Comparison of ENCODE assay signal across 11 mouse cellular contexts in genomic region chr16:18400028-18400427, GRCm38 (mm10). TPM values are rescaled to one million over a fixed set of nuclear protein-coding genes. Genes with fewer than 3 reads are reported as not detected.
DNase-seq lines count a peak whose midpoint lies in the region; ATAC-seq and TF ChIP-seq lines count a peak whose summit lies in the region.
"Had no signal": no experiment of that assay in that cellular context is flagged by ENCODE, and none has a peak within 500 bp of the region (broad histone marks: within the 10 kb centered on the region; RNA-seq: fewer than 3 reads in every experiment).

No protein-coding gene starts in this region.

- no peaks in the 10 kb centered on the region for H3K27me3 ChIP-seq in intestine, embryonic 16.5 days (replicated peaks; ENCODE audit: control insufficient read depth, insufficient read depth, low read length)
- no peaks in the 10 kb centered on the region for H3K27me3 ChIP-seq in intestine, postnatal 0 days (replicated peaks; ENCODE audit: control insufficient read depth, insufficient read depth, low read length)
- no peaks in the 10 kb centered on the region for H3K27me3 ChIP-seq in forebrain, embryonic 10.5 days (ENCODE audit: poor library complexity, severe bottlenecking)
- no peaks in the 10 kb centered on the region for H3K27me3 ChIP-seq in hindbrain, embryonic 11.5 days (ENCODE audit: control insufficient read depth, insufficient read depth, low read length)
- H3K27me3 ChIP-seq in midbrain, embryonic 16.5 days (ENCODE audit: control insufficient read depth, insufficient read depth, low read depth, low read length), result no peaks in the 10 kb centered on the region

- no peak overlapping the region for H3K4me3 ChIP-seq in intestine, embryonic 16.5 days (ENCODE audit: low read length)
- H3K4me3 ChIP-seq in intestine, postnatal 0 days (ENCODE audit: low read depth, low read length), result no peak overlapping the region
- peak overlapping the region; percentile 26; the same call in 1 of the 2 replicates for H3K4me3 ChIP-seq in forebrain, embryonic 10.5 days
- no peak overlapping the region for H3K4me3 ChIP-seq in hindbrain, embryonic 11.5 days (ENCODE audit: low read depth, low read length)
- H3K4me3 ChIP-seq in midbrain, embryonic 16.5 days (ENCODE audit: low read depth, low read length), result no peak overlapping the region

- ATAC-seq in intestine, embryonic 16.5 days, result no peak
- no peak for ATAC-seq in intestine, postnatal 0 days
- no peak for ATAC-seq in hindbrain, embryonic 11.5 days (ENCODE audit: low FRiP score)
- ATAC-seq in midbrain, embryonic 16.5 days, result no peak
- ATAC-seq: CD4-positive, CD25-positive, alpha-beta regulatory T cell, adult 4 months had no signal

- no peak for TF ChIP-seq CTCF in intestine, postnatal 0 days (IDR thresholded peaks at IDR 0.05; ENCODE audit: low read depth)

- H3K4me2 ChIP-seq in intestine, embryonic 16.5 days (ENCODE audit: low read depth, low read length), result no peak overlapping the region
- H3K4me2 ChIP-seq in intestine, postnatal 0 days (replicated peaks; ENCODE audit: low read depth), result no peak overlapping the region
- 0 out of 2 replicates have a peak overlapping the region, but pooled peaks have one; percentile 3 for H3K4me2 ChIP-seq in hindbrain, embryonic 11.5 days (replicated peaks; ENCODE audit: low read depth, low read length)
- no peak overlapping the region for H3K4me2 ChIP-seq in midbrain, embryonic 16.5 days (ENCODE audit: low read length)

- 73% methylated on average over 9 of the region's 9 CpGs for WGBS in intestine, embryonic 16.5 days
- WGBS in intestine, postnatal 0 days, result 78% methylated on average over 9 of the region's 9 CpGs
- 71% methylated on average over 9 of the region's 9 CpGs for WGBS in forebrain, embryonic 10.5 days
- 60% methylated on average over 9 of the region's 9 CpGs for WGBS in hindbrain, embryonic 11.5 days
- 44% methylated on average over 9 of the region's 9 CpGs for WGBS in midbrain, embryonic 16.5 days

- H3K9me3 ChIP-seq in intestine, embryonic 16.5 days (ENCODE audit: control insufficient read depth, low read length), result no peaks in the 10 kb centered on the region
- H3K9me3 ChIP-seq in intestine, postnatal 0 days (ENCODE audit: control insufficient read depth), result no peaks in the 10 kb centered on the region
- H3K9me3 ChIP-seq in forebrain, embryonic 10.5 days, result no peaks in the 10 kb centered on the region
- H3K9me3 ChIP-seq in hindbrain, embryonic 11.5 days (ENCODE audit: control insufficient read depth, low read length), result no peaks in the 10 kb centered on the region
- H3K9me3 ChIP-seq in midbrain, embryonic 16.5 days (replicated peaks; ENCODE audit: control insufficient read depth, low read length, poor library complexity, severe bottlenecking), result no peaks in the 10 kb centered on the region

- no peak for DNase-seq in forebrain, embryonic 10.5 days (ENCODE audit: extremely low spot score, low spot score)
- DNase-seq in hindbrain, embryonic 11.5 days (ENCODE audit: low spot score), result no peak
- DNase-seq in adrenal gland, adult 2 months, result no peak
- DNase-seq in left cerebral cortex, adult 8-10 months (ENCODE audit: low spot score in 2 of 2), result no peak
- DNase-seq: adrenal gland, postnatal 25 days; cerebellum, adult 18-20 months; thymus, adult 18-20 months had no signal

- H3K27ac ChIP-seq in intestine, embryonic 16.5 days (ENCODE audit: low read length), result no peak overlapping the region
- H3K27ac ChIP-seq in intestine, postnatal 0 days (ENCODE audit: low read depth, low read length), result no peak overlapping the region
- H3K27ac ChIP-seq in forebrain, embryonic 10.5 days, result peak overlapping the region; percentile 89
- H3K27ac ChIP-seq in hindbrain, embryonic 11.5 days (ENCODE audit: low read depth, low read length), result peak overlapping the region; percentile 84
- H3K27ac ChIP-seq in midbrain, embryonic 16.5 days (ENCODE audit: low read length), result peak overlapping the region; percentile 65

- H3K36me3 ChIP-seq in intestine, embryonic 16.5 days (ENCODE audit: control insufficient read depth, insufficient read depth, low read length), result peaks cover 13% of the 10 kb centered on the region
- H3K36me3 ChIP-seq in intestine, postnatal 0 days (ENCODE audit: control insufficient read depth, insufficient read depth), result peaks cover 44% of the 10 kb centered on the region
- H3K36me3 ChIP-seq in forebrain, embryonic 10.5 days (replicated peaks), result peaks cover 92% of the 10 kb centered on the region
- peaks cover 49% of the 10 kb centered on the region for H3K36me3 ChIP-seq in hindbrain, embryonic 11.5 days (ENCODE audit: control insufficient read depth, insufficient read depth, low read length)
- H3K36me3 ChIP-seq in midbrain, embryonic 16.5 days (ENCODE audit: control insufficient read depth, insufficient read depth, low read length), result peaks cover 58% of the 10 kb centered on the region

- H3K9ac ChIP-seq in intestine, embryonic 16.5 days (ENCODE audit: low read depth, low read length), result peak overlapping the region; percentile 11; the same call in 1 of the 2 replicates
- no peak overlapping the region for H3K9ac ChIP-seq in intestine, postnatal 0 days (ENCODE audit: low read depth, low read length)
- H3K9ac ChIP-seq in hindbrain, embryonic 11.5 days (ENCODE audit: low read depth, low read length), result peak overlapping the region; percentile 24; the same call in 1 of the 2 replicates
- peak overlapping the region; percentile 16; the same call in 1 of the 2 replicates for H3K9ac ChIP-seq in midbrain, embryonic 16.5 days (ENCODE audit: low read depth, low read length)

- peaks cover 15% of the 10 kb centered on the region for H3K4me1 ChIP-seq in intestine, embryonic 16.5 days (ENCODE audit: control insufficient read depth, insufficient read depth, low read length)
- no peaks in the 10 kb centered on the region for H3K4me1 ChIP-seq in intestine, postnatal 0 days (replicated peaks; ENCODE audit: control insufficient read depth, insufficient read depth, low read length)
- peaks cover 69% of the 10 kb centered on the region for H3K4me1 ChIP-seq in forebrain, embryonic 10.5 days
- peaks cover 36% of the 10 kb centered on the region for H3K4me1 ChIP-seq in hindbrain, embryonic 11.5 days (replicated peaks; ENCODE audit: control insufficient read depth, insufficient read depth, low read length)
- peaks cover 30% of the 10 kb centered on the region for H3K4me1 ChIP-seq in midbrain, embryonic 16.5 days (ENCODE audit: control insufficient read depth, insufficient read depth, low read length)

RNA-seq across cellular contexts. Expression of gene Txnrd2, which starts 26.2 kb away (rescaled TPM):
- polyA plus RNA-seq in intestine, embryonic 16.5 days (2015; fragmentation: Nextera tagmentation; extraction: Ambion mirVana), result 28.4 and 29.8 TPM in 2 replicates
- polyA plus RNA-seq in intestine, postnatal 0 days (2015; fragmentation: Nextera tagmentation; extraction: Ambion mirVana), result 24.8 and 25.0 TPM in 2 replicates
- polyA plus RNA-seq in forebrain, embryonic 10.5 days (2016; fragmentation: Nextera tagmentation; extraction: Ambion mirVana), result 31.6 and 35.1 TPM in 2 replicates
- 22.2 and 23.8 TPM in 2 replicates for polyA plus RNA-seq in hindbrain, embryonic 11.5 days (2014; fragmentation: Nextera tagmentation; extraction: Ambion mirVana)
- 36.6 and 37.0 TPM in 2 replicates for polyA plus RNA-seq in midbrain, embryonic 16.5 days (2015; fragmentation: Nextera tagmentation; extraction: Ambion mirVana)
- total RNA-seq in adrenal gland, adult 2 months (2021), result 10 to 100 TPM; 73.3 TPM
- polyA plus RNA-seq in adrenal gland, adult 2 months (2012; rRNA removed), result 50.3 and 64.6 TPM in 2 replicates
- total RNA-seq in left cerebral cortex, adult 8-10 months (2022), result 10 to 100 TPM; 16.5 to 22.7 (median 19.1) TPM

RNA-seq across cellular contexts. Expression of gene Comt, which starts 26.6 kb away (rescaled TPM):
- polyA plus RNA-seq in intestine, embryonic 16.5 days (2015; fragmentation: Nextera tagmentation; extraction: Ambion mirVana), result 109 and 110 TPM in 2 replicates
- polyA plus RNA-seq in intestine, postnatal 0 days (2015; fragmentation: Nextera tagmentation; extraction: Ambion mirVana), result 103 and 107 TPM in 2 replicates
- polyA plus RNA-seq in forebrain, embryonic 10.5 days (2016; fragmentation: Nextera tagmentation; extraction: Ambion mirVana), result 58.1 and 60.1 TPM in 2 replicates
- polyA plus RNA-seq in hindbrain, embryonic 11.5 days (2014; fragmentation: Nextera tagmentation; extraction: Ambion mirVana), result 49.6 and 53.9 TPM in 2 replicates
- polyA plus RNA-seq in midbrain, embryonic 16.5 days (2015; fragmentation: Nextera tagmentation; extraction: Ambion mirVana), result 96.6 and 112 TPM in 2 replicates
- total RNA-seq in adrenal gland, adult 2 months (2021), result 100 to 1,000 TPM; 203 to 288 TPM
- 407 and 432 TPM in 2 replicates for polyA plus RNA-seq in adrenal gland, adult 2 months (2012; rRNA removed)
- 10 to 100 TPM; 92.9 to 97.2 (median 94.3) TPM for total RNA-seq in left cerebral cortex, adult 8-10 months (2022)

RNA-seq across cellular contexts. Expression of gene Arvcf, which starts 52.0 kb away (rescaled TPM):
- polyA plus RNA-seq in intestine, embryonic 16.5 days (2015; fragmentation: Nextera tagmentation; extraction: Ambion mirVana), result 18.4 and 21.7 TPM in 2 replicates
- 9.3 and 9.6 TPM in 2 replicates for polyA plus RNA-seq in intestine, postnatal 0 days (2015; fragmentation: Nextera tagmentation; extraction: Ambion mirVana)
- polyA plus RNA-seq in forebrain, embryonic 10.5 days (2016; fragmentation: Nextera tagmentation; extraction: Ambion mirVana), result 116 TPM in 2 replicates
- 59.2 and 62.0 TPM in 2 replicates for polyA plus RNA-seq in hindbrain, embryonic 11.5 days (2014; fragmentation: Nextera tagmentation; extraction: Ambion mirVana)
- 77.1 and 80.2 TPM in 2 replicates for polyA plus RNA-seq in midbrain, embryonic 16.5 days (2015; fragmentation: Nextera tagmentation; extraction: Ambion mirVana)
- total RNA-seq in adrenal gland, adult 2 months (2021), result 10 to 100 TPM; 33.4 to 48.9 TPM
- 54.2 and 59.1 TPM in 2 replicates for polyA plus RNA-seq in adrenal gland, adult 2 months (2012; rRNA removed)
- 10 to 100 TPM; 34.2 to 42.1 (median 38.2) TPM for total RNA-seq in left cerebral cortex, adult 8-10 months (2022)

RNA-seq across cellular contexts. Expression of gene Tango2, which starts 52.1 kb away (rescaled TPM):
- polyA plus RNA-seq in intestine, embryonic 16.5 days (2015; fragmentation: Nextera tagmentation; extraction: Ambion mirVana), result 62.4 and 69.8 TPM in 2 replicates
- 78.6 and 85.2 TPM in 2 replicates for polyA plus RNA-seq in intestine, postnatal 0 days (2015; fragmentation: Nextera tagmentation; extraction: Ambion mirVana)
- 35.7 and 37.1 TPM in 2 replicates for polyA plus RNA-seq in forebrain, embryonic 10.5 days (2016; fragmentation: Nextera tagmentation; extraction: Ambion mirVana)
- polyA plus RNA-seq in hindbrain, embryonic 11.5 days (2014; fragmentation: Nextera tagmentation; extraction: Ambion mirVana), result 51.3 and 54.0 TPM in 2 replicates
- polyA plus RNA-seq in midbrain, embryonic 16.5 days (2015; fragmentation: Nextera tagmentation; extraction: Ambion mirVana), result 78.7 and 82.5 TPM in 2 replicates
- 10 to 100 TPM; 36.1 to 37.1 TPM for total RNA-seq in adrenal gland, adult 2 months (2021)
- polyA plus RNA-seq in adrenal gland, adult 2 months (2012; rRNA removed), result 40.6 and 51.1 TPM in 2 replicates
- 100 to 1,000 TPM; 135 to 145 (median 142) TPM for total RNA-seq in left cerebral cortex, adult 8-10 months (2022)

Comparison
In these comparisons a context has a peak if more than half of its experiments do, and no peak if none do; other contexts are left out.
1. H3K27ac ChIP-seq: peak in forebrain, embryonic 10.5 days (single experiment), hindbrain, embryonic 11.5 days (single experiment) and midbrain, embryonic 16.5 days (single experiment); none in intestine, embryonic 16.5 days (single experiment) and intestine, postnatal 0 days (single experiment).